Mouse (Mus musculus): Measurements from ENCODE around the gene Ghdc. TPM values are rescaled to one million over a fixed set of nuclear protein-coding genes. Genes with fewer than 3 reads are reported as not detected.
A peak's percentile ranks its signal among the peaks of the same experiment; 100 is the strongest.

Gene Ghdc
- polyA plus RNA-seq, 1 experiment from 2014 or later = 3.8 TPM

DNA sequence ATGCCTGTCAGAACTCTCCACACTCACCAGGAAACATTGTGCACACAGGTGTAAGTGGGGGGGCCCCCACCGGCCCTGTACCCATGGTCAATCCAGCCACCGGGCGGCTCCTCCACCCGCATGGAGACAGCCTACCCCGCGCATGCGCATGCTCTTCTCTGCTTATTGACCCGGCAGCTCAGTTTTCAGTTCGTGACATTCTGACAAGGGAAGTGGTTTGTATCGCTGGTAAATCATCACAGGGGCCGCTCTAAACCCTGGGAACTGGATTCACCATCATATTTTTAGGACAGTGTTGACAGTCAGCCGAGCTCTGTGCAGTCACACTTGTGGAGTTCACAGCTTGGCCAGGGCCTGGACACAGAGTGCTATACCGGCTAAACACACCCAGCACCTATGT, 43.7 kb upstream of the Ghdc start:
- 0 out of 2 replicates have a peak, but pooled peaks have one; percentile 10 for ATAC-seq (ENCODE audit: insufficient number of reproducible peaks, insufficient read depth, low FRiP score, low read depth)
- Histone ChIP-seq H3K36me3 (ENCODE audit: control insufficient read depth, insufficient read depth, low read length) (no peaks in the 10 kb centered on the region), H3K27me3 (ENCODE audit: control insufficient read depth, insufficient read depth, low read length) (no peaks in the 10 kb centered on the region), H3K4me3 (ENCODE audit: low read depth, low read length) (no peak overlapping the region), H3K9ac (replicated peaks; ENCODE audit: low read depth, low read length) (no peak overlapping the region), H3K27ac (ENCODE audit: low read length) (no peak overlapping the region), H3K4me2 (replicated peaks; ENCODE audit: low read depth, low read length) (no peak overlapping the region), H3K9me3 (ENCODE audit: control insufficient read depth, low read depth, low read length) (no peaks in the 10 kb centered on the region), H3K4me1 (ENCODE audit: control insufficient read depth, insufficient read depth, low read length) (peaks cover 10% of the 10 kb centered on the region; the same call in 1 of the 2 replicates)
- 38% methylated on average over 13 of the region's 13 CpGs for WGBS

DNA sequence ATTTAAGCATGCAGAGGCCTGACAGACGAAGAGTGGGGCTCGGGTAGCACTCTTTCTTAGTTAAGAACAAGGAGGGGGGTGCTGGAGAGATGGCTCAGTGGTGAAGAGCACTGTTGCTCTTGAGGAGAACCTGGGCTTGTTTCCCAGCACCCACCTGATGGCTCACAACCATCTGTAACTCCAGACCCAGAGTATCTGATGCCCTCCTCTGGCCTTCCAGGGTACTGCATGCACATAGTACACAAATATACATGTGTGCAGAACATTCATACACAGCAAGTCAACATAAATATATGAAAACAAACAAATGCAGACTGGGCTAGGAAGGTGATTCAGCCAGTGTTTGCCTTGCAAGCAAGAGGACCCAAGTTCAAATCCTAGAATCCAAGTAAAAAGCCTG, 40.4 kb upstream of the Ghdc start:
- no peak for ATAC-seq (ENCODE audit: insufficient number of reproducible peaks, insufficient read depth, low FRiP score, low read depth)
- 93% methylated on average over 2 of the region's 2 CpGs for WGBS

DNA sequence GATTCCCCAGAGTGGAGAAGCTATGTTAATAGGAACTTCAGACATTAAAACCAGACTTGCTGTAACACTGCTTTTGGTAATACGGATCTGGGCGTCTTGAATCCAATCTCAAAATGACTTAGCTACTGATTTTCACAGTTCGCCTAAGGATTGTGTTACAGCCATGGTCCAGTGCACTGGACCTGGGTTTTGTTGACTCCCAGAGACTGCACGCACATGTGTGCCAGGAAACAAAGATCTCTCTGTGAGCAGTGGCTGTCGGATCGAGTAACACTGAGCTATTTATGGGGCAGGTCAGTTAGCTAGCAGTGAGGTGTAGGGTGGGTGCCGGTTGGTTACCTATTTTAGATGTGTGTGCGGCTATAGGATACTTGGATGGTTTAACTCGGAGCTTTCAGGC, 39.8 kb upstream of the Ghdc start:
- Histone ChIP-seq H3K27me3 (ENCODE audit: control insufficient read depth, insufficient read depth, low read length) (no peaks in the 10 kb centered on the region), H3K4me3 (ENCODE audit: low read depth, low read length) (no peak overlapping the region), H3K9me3 (ENCODE audit: control insufficient read depth, low read depth, low read length) (no peaks in the 10 kb centered on the region), H3K9ac (replicated peaks; ENCODE audit: low read depth, low read length) (no peak overlapping the region), H3K4me2 (replicated peaks; ENCODE audit: low read depth, low read length) (no peak overlapping the region), H3K27ac (ENCODE audit: low read length) (no peak overlapping the region), H3K4me1 (ENCODE audit: control insufficient read depth, insufficient read depth, low read length) (no peaks in the 10 kb centered on the region), H3K36me3 (ENCODE audit: control insufficient read depth, insufficient read depth, low read length) (no peaks in the 10 kb centered on the region; the same call in 1 of the 2 replicates)
- no peak for ATAC-seq (ENCODE audit: insufficient number of reproducible peaks, insufficient read depth, low FRiP score, low read depth)
- 84% methylated on average over 9 of the region's 9 CpGs for WGBS

More for the DNA sequence above, 40.4 kb upstream of the Ghdc start:
- no peak overlapping the region for H3K4me3 ChIP-seq (ENCODE audit: low read depth, low read length)
- no peaks in the 10 kb centered on the region for H3K4me1 ChIP-seq (ENCODE audit: control insufficient read depth, insufficient read depth, low read length)
- H3K9ac ChIP-seq (replicated peaks; ENCODE audit: low read depth, low read length) = no peak overlapping the region
- H3K9me3 ChIP-seq (ENCODE audit: control insufficient read depth, low read depth, low read length) = no peaks in the 10 kb centered on the region
- no peak overlapping the region for H3K4me2 ChIP-seq (replicated peaks; ENCODE audit: low read depth, low read length)
- no peaks in the 10 kb centered on the region; the same call in 1 of the 2 replicates for H3K36me3 ChIP-seq (ENCODE audit: control insufficient read depth, insufficient read depth, low read length)
- no peaks in the 10 kb centered on the region for H3K27me3 ChIP-seq (ENCODE audit: control insufficient read depth, insufficient read depth, low read length)
- no peak overlapping the region for H3K27ac ChIP-seq (ENCODE audit: low read length)

DNA sequence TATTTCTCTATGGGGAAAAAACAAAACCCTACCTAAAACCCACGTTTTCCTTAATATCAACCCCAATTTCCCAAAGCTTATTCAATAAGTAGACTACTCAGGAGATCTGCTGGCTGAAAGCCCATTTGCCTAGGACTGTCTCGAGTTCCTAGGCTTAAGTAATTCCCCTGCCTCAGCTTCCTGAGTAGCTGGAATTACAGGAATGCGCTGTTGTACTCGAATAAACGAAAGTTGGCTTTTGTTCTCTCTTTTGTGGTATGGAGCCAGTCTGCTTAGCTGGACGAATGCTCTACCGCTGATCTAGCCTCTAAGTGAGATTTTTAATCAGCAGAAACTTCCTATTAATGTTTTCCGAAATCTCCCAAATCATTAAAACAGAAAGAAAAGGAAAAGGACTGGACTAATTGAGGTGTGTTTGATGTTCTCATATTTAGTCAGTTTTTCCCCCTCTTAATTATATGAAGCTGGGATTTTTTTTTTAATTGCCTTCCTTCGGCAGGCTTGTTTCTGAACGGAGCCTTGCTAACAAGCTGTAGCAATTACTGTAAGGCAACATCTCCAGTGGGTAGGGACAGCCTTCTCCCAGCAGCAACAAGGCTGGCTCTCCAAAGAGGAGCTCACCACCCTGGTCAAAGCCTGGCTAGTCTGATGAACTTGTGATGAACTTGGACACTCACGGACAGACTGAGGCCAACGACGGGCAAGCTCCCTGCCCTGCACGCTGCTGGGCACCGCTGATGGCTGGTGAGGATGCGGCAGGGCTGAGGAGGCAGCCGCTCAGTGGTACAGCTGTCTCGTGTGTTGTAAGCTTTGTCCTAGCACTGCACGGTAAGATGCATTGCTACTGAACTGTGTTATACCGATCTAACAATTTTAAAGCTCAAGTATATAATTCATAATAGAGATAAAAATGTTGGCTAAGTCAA, 35.9 kb upstream of the Ghdc start:
- Histone ChIP-seq H3K4me2 (replicated peaks; ENCODE audit: low read depth, low read length) (no peak overlapping the region), H3K9me3 (ENCODE audit: control insufficient read depth, low read depth, low read length) (no peaks in the 10 kb centered on the region), H3K36me3 (ENCODE audit: control insufficient read depth, insufficient read depth, low read length) (peaks cover 28% of the 10 kb centered on the region), H3K4me3 (ENCODE audit: low read depth, low read length) (no peak overlapping the region), H3K9ac (replicated peaks; ENCODE audit: low read depth, low read length) (no peak overlapping the region), H3K27ac (ENCODE audit: low read length) (no peak overlapping the region), H3K27me3 (ENCODE audit: control insufficient read depth, insufficient read depth, low read length) (no peaks in the 10 kb centered on the region), H3K4me1 (ENCODE audit: control insufficient read depth, insufficient read depth, low read length) (no peaks in the 10 kb centered on the region)
- 73% methylated on average over 20 of the region's 20 CpGs for WGBS
- no peak for ATAC-seq (ENCODE audit: insufficient number of reproducible peaks, insufficient read depth, low FRiP score, low read depth)

DNA sequence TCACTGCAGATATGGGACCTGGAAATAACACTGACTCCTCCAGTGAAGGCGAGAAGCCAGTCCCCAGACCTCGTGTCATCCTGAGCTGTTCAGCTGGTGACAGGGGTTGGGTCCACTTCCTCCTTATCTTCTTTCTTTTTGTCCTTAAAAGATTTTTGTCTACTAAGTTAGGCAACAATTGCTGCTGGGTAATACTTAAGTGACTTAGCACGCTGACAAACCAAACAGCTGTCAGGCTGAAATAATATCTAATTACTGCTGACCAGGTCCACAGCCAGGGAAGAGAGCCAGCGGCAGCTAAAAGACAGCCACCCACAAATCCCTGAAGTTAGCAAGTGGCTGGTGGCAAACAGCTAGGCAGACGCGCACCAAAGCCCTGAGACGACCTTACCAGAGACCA, 34.8 kb upstream of the Ghdc start:
- no peak overlapping the region for H3K27ac ChIP-seq (ENCODE audit: low read length)
- H3K9me3 ChIP-seq (ENCODE audit: control insufficient read depth, low read depth, low read length) = no peaks in the 10 kb centered on the region
- H3K9ac ChIP-seq (replicated peaks; ENCODE audit: low read depth, low read length) = no peak overlapping the region
- H3K27me3 ChIP-seq (ENCODE audit: control insufficient read depth, insufficient read depth, low read length) = no peaks in the 10 kb centered on the region
- 68% methylated on average over 7 of the region's 7 CpGs for whole genome bisulfite sequencing
- no peak overlapping the region for H3K4me2 ChIP-seq (replicated peaks; ENCODE audit: low read depth, low read length)
- no peak for ATAC-seq (ENCODE audit: insufficient number of reproducible peaks, insufficient read depth, low FRiP score, low read depth)
- no peak overlapping the region for H3K4me3 ChIP-seq (ENCODE audit: low read depth, low read length)
- no peaks in the 10 kb centered on the region for H3K4me1 ChIP-seq (ENCODE audit: control insufficient read depth, insufficient read depth, low read length)
- H3K36me3 ChIP-seq (ENCODE audit: control insufficient read depth, insufficient read depth, low read length) = peaks cover 35% of the 10 kb centered on the region

DNA sequence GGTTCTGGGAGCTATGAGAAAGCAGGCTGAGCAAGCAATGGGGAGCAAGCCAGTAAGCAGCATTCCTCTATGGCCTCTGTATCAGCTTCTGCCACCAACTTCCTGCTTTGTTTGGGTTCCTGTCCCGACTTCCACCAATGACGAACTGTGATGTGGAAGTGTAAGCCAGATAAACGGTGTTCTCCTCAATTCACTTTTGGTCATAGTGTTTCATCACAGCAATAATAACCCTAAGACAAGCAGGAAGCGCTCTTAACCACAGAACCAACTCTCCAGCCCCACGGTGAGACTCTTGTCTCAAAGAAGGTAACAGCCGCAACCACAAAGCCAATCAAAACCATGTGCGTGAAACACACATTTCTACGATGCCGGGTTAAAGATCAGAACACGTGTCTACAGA, 33.7 kb upstream of the Ghdc start:
- Histone ChIP-seq H3K9me3 (ENCODE audit: control insufficient read depth, low read depth, low read length) (no peaks in the 10 kb centered on the region), H3K4me1 (ENCODE audit: control insufficient read depth, insufficient read depth, low read length) (no peaks in the 10 kb centered on the region), H3K36me3 (ENCODE audit: control insufficient read depth, insufficient read depth, low read length) (peaks cover 35% of the 10 kb centered on the region), H3K4me2 (replicated peaks; ENCODE audit: low read depth, low read length) (no peak overlapping the region), H3K9ac (replicated peaks; ENCODE audit: low read depth, low read length) (no peak overlapping the region), H3K4me3 (ENCODE audit: low read depth, low read length) (no peak overlapping the region), H3K27me3 (ENCODE audit: control insufficient read depth, insufficient read depth, low read length) (no peaks in the 10 kb centered on the region), H3K27ac (ENCODE audit: low read length) (no peak overlapping the region)
- ATAC-seq (ENCODE audit: insufficient number of reproducible peaks, insufficient read depth, low FRiP score, low read depth) = no peak
- 95% methylated on average over 10 of the region's 10 CpGs for WGBS

DNA sequence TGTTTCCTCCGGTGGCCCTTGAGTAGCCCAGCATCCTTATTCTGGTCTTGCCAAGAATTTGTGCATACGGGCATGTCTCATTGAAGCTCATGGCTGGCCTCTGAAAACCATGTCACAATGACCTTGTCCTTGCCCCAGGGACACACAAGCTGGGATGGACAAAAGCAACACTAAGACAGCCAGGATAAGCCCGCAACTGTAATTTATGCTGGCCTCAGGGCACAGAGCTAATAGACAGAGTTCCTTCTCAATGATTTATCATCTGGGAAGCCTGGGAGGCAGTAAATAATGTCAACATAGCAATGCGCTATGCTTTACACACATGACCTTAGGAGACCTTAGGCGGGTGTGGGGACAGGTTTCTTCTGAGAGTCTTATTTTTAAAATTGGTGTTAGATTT, 28.7 kb upstream of the Ghdc start:
- Histone ChIP-seq H3K27ac (ENCODE audit: low read length) (no peak overlapping the region), H3K4me1 (ENCODE audit: control insufficient read depth, insufficient read depth, low read length) (no peaks in the 10 kb centered on the region), H3K27me3 (ENCODE audit: control insufficient read depth, insufficient read depth, low read length) (no peaks in the 10 kb centered on the region), H3K4me2 (replicated peaks; ENCODE audit: low read depth, low read length) (no peak overlapping the region), H3K9ac (replicated peaks; ENCODE audit: low read depth, low read length) (no peak overlapping the region), H3K9me3 (ENCODE audit: control insufficient read depth, low read depth, low read length) (no peaks in the 10 kb centered on the region), H3K36me3 (ENCODE audit: control insufficient read depth, insufficient read depth, low read length) (peaks cover 39% of the 10 kb centered on the region), H3K4me3 (ENCODE audit: low read depth, low read length) (no peak overlapping the region)
- no peak for ATAC-seq (ENCODE audit: insufficient number of reproducible peaks, insufficient read depth, low FRiP score, low read depth)
- 64% methylated on average over 5 of the region's 5 CpGs for WGBS

DNA sequence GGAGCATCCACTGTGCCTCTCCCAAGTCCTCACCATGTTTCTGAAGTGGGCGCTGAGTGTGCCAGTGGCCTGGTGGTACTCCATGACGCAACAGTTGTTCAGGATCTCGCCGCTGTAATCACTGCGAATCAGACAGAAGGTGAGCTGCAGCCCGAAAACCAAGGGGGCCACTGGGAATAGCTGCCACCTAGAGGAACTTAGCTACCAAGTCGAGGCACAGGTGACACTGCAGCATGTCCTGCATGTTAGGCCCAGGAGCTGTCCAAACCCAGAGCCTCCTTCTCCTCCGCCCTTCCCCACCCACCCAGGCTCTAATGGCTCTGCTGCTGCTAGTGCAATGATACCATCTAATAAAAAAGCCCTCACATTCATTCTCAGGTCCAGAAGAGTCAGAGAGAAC, 25.8 kb upstream of the Ghdc start:
- peaks cover 14% of the 10 kb centered on the region for H3K36me3 ChIP-seq (ENCODE audit: control insufficient read depth, insufficient read depth, low read length)
- no peak overlapping the region for H3K27ac ChIP-seq (ENCODE audit: low read length)
- no peaks in the 10 kb centered on the region for H3K4me1 ChIP-seq (ENCODE audit: control insufficient read depth, insufficient read depth, low read length)
- no peak overlapping the region for H3K9ac ChIP-seq (replicated peaks; ENCODE audit: low read depth, low read length)
- no peak overlapping the region for H3K4me3 ChIP-seq (ENCODE audit: low read depth, low read length)
- no peak for ATAC-seq (ENCODE audit: insufficient number of reproducible peaks, insufficient read depth, low FRiP score, low read depth)
- no peaks in the 10 kb centered on the region for H3K9me3 ChIP-seq (ENCODE audit: control insufficient read depth, low read depth, low read length)
- H3K4me2 ChIP-seq (replicated peaks; ENCODE audit: low read depth, low read length) = no peak overlapping the region
- WGBS = 73% methylated on average over 8 of the region's 8 CpGs
- H3K27me3 ChIP-seq (ENCODE audit: control insufficient read depth, insufficient read depth, low read length) = no peaks in the 10 kb centered on the region

Data from stomach, embryonic 14.5 days (tissue).